Mouse (Mus musculus) limb, embryonic 11.5 days (tissue): Measurements from ENCODE around the gene Ndufb2. TPM values are rescaled to one million over a fixed set of nuclear protein-coding genes. Genes with fewer than 3 reads are reported as not detected.

Source experiments
- ATAC-seq: fragments of 200-750 bp; cut with Nextera tagmentation; 2 replicates; pipeline ENCODE4 v1.8.0; 2017; ENCODE audit warnings: low read depth; ENCODE audit not compliant: insufficient number of reproducible peaks, low FRiP score, low TSS enrichment
- DNase-seq: peaks from one replicate; pipeline ENCODE4 v3.0.0-alpha.2; 2015; ENCODE audit warnings: low spot score
- H3K27ac ChIP-seq: fragments of 300-500 bp; sonication (generic); replicated peaks from 2 replicates; pipeline ENCODE4 v1.5.1; 2014; ENCODE audit warnings: low read depth, mild to moderate bottlenecking, low read length
- H3K27me3 ChIP-seq: fragments of 300-500 bp; sonication (generic); 2 replicates; pipeline ENCODE4 v1.6.1; 2014; ENCODE audit warnings: mild to moderate bottlenecking, low read length, mixed read lengths; ENCODE audit not compliant: control insufficient read depth, insufficient read depth
- H3K36me3 ChIP-seq: fragments of 300-500 bp; sonication (generic); 2 replicates; pipeline ENCODE4 v1.6.1; 2014; ENCODE audit warnings: mild to moderate bottlenecking, low read length, moderate library complexity, mixed read lengths; ENCODE audit not compliant: control insufficient read depth, insufficient read depth
- H3K4me1 ChIP-seq: fragments of 300-500 bp; sonication (generic); 2 replicates; pipeline ENCODE4 v1.6.1; 2014; ENCODE audit warnings: low read length, mixed read lengths; ENCODE audit not compliant: control insufficient read depth, insufficient read depth
- H3K4me2 ChIP-seq: fragments of 300-500 bp; sonication (generic); 2 replicates; pipeline ENCODE4 v1.6.1; 2014; ENCODE audit warnings: low read depth, mild to moderate bottlenecking, moderate library complexity; ENCODE audit not compliant: severe bottlenecking
- H3K4me3 ChIP-seq: fragments of 300-500 bp; sonication (generic); 2 replicates; pipeline ENCODE4 v1.5.1; 2014; ENCODE audit warnings: low read depth, low read length
- H3K9ac ChIP-seq: fragments of 300-500 bp; sonication (generic); 2 replicates; pipeline ENCODE4 v1.6.1; 2014; ENCODE audit warnings: mild to moderate bottlenecking, low read length
- H3K9me3 ChIP-seq: fragments of 300-500 bp; sonication (generic); 2 replicates; pipeline ENCODE4 v1.6.1; 2016; ENCODE audit warnings: low read length; ENCODE audit not compliant: control insufficient read depth
- WGBS: fragments of 180-500 bp; shearing (Covaris S2); extraction: QIAGEN DNeasy Blood & Tissue Kit; methylation state at CpG from one replicate; pipeline ENCODE4 v1.1.7; 2014; 5-methylcytosine and 5-hydroxymethylcytosine counted together
- polyA plus RNA-seq: library from polyadenylated mRNA; unstranded; fragments of >200 nt; fragmentation: Nextera tagmentation; extraction: Ambion mirVana; gene quantifications from 2 replicates; pipeline ENCODE4 v1.2.1, GENCODE M21; 2014

The Ndufb2 gene
- polyA plus RNA-seq: 265 and 280 TPM in 2 replicates

DNA sequence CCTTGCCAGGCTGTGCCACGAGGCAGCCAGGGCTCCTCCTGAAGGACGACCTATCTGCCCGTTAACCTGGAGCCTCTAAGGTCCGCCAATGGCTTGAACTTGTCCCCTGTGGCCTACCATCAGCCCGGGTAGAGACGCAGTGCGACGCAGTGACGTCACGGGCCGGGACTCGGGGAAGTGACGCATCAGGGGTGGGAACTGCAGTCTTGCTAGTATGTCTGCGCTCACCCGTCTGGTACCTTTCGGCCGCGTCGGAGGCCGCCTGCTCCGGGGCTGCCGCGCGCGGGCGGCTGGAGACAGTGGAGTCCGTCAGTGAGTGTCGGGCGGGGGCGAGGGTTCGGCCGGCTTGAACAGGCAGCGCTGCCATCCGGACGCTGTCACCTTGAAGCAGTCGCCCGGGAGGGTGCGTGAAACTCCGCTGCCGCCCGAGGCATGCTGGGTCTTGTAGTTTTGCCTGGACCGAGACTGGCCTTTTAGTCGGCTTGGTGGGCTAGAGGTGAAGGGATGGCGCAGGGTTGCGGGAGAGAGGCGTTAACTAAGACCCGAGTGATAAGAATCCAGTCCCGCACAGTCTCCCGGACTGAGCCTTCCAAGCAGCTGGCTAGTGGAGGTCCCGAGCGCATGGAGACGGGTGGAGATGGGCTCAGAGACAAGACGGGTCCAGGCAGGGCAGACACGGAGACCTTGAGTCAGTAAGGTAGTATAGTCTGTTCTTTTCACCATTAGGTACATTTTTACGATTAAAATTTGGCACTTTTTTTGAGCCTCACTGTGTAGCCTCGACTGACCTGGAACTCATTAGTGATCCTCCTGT, at the start of gene Ndufb2:
Gene Ndufb2 (plus strand): TSS at position 174 of the 814 bp plus-strand sequence.
- WGBS: under 1% methylated on average over 56 of the region's 56 CpGs
- peaks cover 5% of the 10 kb centered on the region; the same call in 1 of the 2 replicates for H3K36me3 ChIP-seq

DNA sequence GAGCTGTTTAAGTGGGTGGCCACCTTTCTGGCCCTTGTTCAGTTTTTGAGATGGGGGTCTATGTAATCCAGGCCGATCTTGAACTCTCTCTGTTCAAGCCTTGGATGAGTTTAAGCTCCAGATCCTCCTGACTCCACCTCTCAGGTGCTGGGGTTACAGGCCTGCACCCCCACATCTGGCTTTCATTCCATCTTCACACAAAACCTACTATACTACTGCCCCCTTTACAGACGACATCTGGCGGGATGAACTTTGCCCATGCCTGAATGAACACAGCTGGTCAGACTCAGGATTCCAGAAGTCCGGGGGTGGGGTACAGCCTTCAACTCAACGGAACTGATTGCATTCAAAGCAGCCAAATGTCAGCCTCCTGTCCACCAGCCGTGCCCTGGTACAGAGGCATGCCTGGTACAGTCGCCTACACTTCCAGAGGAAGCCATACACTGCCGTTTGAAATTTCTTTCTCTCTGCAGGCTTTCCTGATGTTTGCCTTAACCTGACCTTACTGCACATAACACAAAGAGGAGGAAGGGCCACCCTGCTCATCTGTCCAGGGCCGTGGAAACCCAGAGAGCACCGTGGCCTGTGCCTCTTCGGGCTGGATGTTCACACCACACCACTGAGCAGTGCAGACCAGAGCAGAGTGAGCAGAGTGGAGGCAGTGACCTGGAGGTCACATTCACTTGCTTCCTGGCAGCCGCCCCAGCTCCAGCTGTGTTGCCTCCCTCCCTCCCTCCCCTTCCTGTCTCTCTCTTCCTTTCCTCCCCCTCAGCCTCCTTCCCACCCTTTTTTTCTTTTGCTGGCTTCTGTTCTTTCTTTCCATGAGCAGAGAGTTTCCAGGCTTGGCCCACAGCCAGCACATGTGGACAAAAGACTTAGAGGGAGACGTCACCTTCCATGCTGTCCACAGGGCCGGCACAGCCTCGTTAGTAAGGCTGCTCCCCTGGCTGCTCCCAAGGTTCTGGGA, 49.5 kb upstream of the Ndufb2 start:
- ATAC-seq (peak; percentile 80), DNase-seq (peak; percentile 78)
- Histone ChIP-seq H3K9me3 (no peaks in the 10 kb centered on the region), H3K4me3 (0 out of 2 replicates have a peak overlapping the region, but pooled peaks have one; percentile 2), H3K9ac (peak overlapping the region; percentile 50; the same call in 1 of the 2 replicates), H3K4me1 (peaks cover 61% of the 10 kb centered on the region), H3K4me2 (peak overlapping the region; percentile 25; the same call in 1 of the 2 replicates), H3K36me3 (no peaks in the 10 kb centered on the region), H3K27ac (peak overlapping the region; percentile 90), H3K27me3 (no peaks in the 10 kb centered on the region)
- WGBS: 10% methylated on average over 15 of the region's 15 CpGs

More for the DNA sequence above, at the start of gene Ndufb2:
- ATAC-seq (peak; percentile 98), DNase-seq (peak; percentile 99)
- Histone ChIP-seq H3K4me2 (peak within 1 kb of the TSS; percentile 84), H3K4me3 (peak within 1 kb of the TSS; percentile 81), H3K9ac (peak within 1 kb of the TSS; percentile 77), H3K27me3 (no peaks in the 10 kb centered on the region), H3K9me3 (no peaks in the 10 kb centered on the region), H3K27ac (no peak within 1 kb of the TSS; the same call in 1 of the 2 replicates), H3K4me1 (no peaks in the 10 kb centered on the region)

DNA sequence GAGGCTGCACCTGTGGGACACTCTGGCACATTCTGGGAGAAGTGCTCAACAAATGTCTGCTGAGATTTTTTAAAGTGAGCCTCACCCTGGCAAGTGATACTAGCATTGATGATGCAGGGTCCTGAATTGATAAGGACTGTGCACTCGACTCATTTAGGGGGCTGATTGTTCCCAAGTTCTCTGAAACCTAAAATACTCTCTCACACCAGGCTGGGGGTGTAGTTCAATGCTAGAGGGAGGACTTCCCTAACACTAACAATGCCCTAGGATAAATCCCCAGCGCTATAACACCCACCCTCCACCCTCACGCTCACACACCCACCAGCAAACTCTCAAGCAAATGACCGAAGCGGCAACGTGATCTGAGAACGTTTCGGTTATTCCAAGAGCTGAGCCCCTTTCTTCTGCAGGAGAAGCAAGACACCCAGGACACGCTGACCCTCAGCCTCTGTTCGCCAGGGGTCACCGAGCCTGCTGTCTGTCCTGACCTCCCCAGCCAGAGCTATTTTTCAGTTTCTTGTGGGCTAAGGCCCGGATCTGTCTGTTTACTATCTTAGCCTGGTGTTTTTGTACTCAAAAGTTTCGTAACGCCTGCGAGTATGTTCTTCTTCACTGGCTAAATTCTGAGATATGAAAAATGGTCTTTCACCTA, 48.5 kb upstream of the Ndufb2 start:
- H3K36me3 ChIP-seq: peaks cover 2% of the 10 kb centered on the region; the same call in 1 of the 2 replicates
- no peaks in the 10 kb centered on the region for H3K9me3 ChIP-seq
- 41% methylated on average over 15 of the region's 15 CpGs for WGBS
- H3K4me1 ChIP-seq: peaks cover 54% of the 10 kb centered on the region
- peak overlapping the region; percentile 90 for H3K27ac ChIP-seq
- H3K9ac ChIP-seq: peak overlapping the region; percentile 50
- no peak overlapping the region for H3K4me2 ChIP-seq
- no peak for DNase-seq
- H3K4me3 ChIP-seq: no peak overlapping the region
- no peak for ATAC-seq
- no peaks in the 10 kb centered on the region for H3K27me3 ChIP-seq

DNA sequence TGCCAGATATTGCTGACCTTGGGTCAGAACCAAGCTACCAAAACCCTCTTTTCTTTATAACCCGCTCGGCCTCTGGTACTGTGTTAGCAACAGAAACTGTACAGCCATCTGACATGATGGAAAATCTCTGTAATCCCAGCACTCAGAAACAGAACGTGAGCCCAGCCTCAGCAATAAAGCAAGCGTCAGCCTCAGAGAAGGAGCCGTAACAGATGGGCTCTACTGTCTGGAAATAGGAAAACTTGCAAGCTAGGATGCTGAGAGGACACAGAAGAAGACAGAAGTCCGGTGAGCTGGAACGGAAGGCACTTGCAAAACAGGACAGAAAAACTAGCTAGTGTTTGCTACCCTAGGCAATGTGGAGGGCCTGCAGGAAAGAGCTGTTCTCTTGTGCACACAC, 46.9 kb upstream of the Ndufb2 start:
- Histone ChIP-seq H3K4me1 (peaks cover 38% of the 10 kb centered on the region), H3K27ac (no peak overlapping the region)
- WGBS: 80% methylated on average over 7 of the region's 7 CpGs

DNA sequence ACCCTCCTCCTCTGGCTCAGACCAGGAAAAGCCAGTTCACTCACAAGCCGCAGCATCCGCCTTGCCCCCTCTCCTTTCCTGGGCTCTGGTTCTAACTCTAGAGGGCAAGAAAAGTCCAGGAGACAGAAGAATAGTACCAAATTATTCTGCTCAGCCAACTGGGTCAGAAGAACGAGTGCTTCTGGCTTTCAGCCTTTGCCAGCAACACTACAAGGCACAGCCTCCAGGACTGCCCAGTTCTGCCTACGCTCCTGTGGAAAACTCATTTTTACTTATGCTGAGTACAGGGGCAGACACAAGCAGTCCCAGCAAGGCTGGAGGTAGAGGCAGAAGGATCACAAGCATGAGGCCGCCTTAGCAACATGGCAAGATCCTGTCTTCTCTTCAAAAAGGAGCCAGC, 44.3 kb upstream of the Ndufb2 start:
- 79% methylated on average over 5 of the region's 5 CpGs for WGBS
- no peaks in the 10 kb centered on the region for H3K9me3 ChIP-seq
- H3K4me1 ChIP-seq: peaks cover 25% of the 10 kb centered on the region
- DNase-seq (no peak), ATAC-seq (no peak)
- peaks cover 4% of the 10 kb centered on the region for H3K36me3 ChIP-seq
- H3K4me2 ChIP-seq: no peak overlapping the region
- H3K9ac ChIP-seq: no peak overlapping the region
- H3K27ac ChIP-seq: no peak overlapping the region
- H3K4me3 ChIP-seq: no peak overlapping the region
- no peaks in the 10 kb centered on the region for H3K27me3 ChIP-seq

More for the DNA sequence above, 46.9 kb upstream of the Ndufb2 start:
- Histone ChIP-seq H3K4me2 (no peak overlapping the region), H3K9me3 (no peaks in the 10 kb centered on the region), H3K27me3 (no peaks in the 10 kb centered on the region), H3K4me3 (no peak overlapping the region), H3K36me3 (peaks cover 2% of the 10 kb centered on the region; the same call in 1 of the 2 replicates), H3K9ac (no peak overlapping the region)
- DNase-seq (no peak), ATAC-seq (no peak)

DNA sequence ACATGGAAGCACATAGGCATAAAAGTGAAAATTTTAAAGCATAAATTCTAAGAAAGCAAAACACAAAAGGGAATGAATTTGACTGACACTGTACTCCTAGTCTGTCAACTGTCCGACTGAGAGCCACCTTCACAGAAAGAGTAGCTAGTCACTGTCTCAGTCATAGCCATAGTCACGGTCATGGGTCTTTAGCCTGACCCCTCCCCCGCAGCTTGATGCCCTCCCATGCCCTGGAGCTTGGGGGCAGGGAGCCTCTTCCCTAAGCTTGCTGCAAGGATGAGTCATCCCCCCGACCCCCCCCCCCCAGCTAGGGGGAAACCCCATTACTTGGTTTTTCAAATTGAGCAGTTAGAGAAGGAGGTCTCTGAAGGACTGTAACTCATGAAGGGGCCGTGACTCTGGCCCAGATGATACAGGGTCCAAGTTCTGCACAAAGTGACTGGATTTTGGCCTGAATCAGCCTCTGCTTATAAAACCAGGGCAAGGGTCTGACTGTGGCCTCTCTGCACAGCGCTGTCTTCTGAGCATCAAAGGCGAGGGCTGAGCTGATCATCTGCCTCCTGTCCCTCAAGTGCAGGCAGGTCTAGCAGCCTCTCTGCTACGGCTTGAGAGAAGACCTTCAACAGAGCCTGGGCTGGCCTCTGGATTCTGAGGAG, 40.3 kb upstream of the Ndufb2 start:
- peaks cover 4% of the 10 kb centered on the region for H3K36me3 ChIP-seq
- no peaks in the 10 kb centered on the region for H3K9me3 ChIP-seq
- no peak overlapping the region for H3K27ac ChIP-seq
- H3K9ac ChIP-seq: no peak overlapping the region
- H3K4me1 ChIP-seq: peaks cover 12% of the 10 kb centered on the region
- no peaks in the 10 kb centered on the region for H3K27me3 ChIP-seq
- WGBS: 70% methylated on average over 8 of the region's 8 CpGs
- H3K4me2 ChIP-seq: no peak overlapping the region
- no peak for DNase-seq
- no peak overlapping the region for H3K4me3 ChIP-seq
- ATAC-seq: no peak

DNA sequence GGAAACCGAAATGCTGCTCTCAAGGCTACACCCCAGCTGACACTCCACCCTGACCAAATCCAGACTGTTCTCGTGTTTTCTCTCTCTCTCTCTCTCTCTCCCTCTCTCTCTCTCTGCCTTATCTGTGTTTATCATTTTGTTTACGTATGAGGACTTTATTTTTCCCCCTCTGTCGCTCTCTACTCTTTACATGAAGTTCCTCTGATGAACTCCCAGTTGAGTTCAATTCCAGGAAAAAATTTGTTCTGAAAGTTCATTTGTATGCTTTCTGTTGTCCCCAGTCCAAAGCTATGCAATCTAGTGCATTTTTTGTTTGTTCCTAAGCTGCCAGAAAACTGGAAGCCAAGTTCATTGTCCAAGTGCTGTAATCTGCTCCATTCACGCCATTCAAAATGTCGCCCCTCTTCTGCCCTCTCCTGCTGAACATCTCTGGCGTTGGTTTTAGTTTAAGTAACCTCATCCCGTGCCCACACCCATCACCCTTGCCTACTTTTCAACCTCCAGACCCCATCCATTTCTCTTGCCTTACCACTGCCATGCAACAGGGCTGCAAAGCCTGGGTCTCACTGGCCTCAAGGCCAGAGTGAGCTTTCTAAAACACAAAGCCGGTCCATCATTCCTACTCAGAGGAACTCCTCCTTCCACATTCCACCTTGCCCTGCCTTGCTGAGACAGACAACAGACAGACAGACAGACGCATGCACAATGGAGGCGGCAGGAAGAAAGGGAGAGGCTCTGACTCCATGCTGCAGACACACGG, 37.3 kb upstream of the Ndufb2 start:
- H3K9ac ChIP-seq: no peak overlapping the region; the same call in 1 of the 2 replicates
- H3K4me1 ChIP-seq: peaks cover 22% of the 10 kb centered on the region
- ATAC-seq (no peak), DNase-seq (no peak)
- no peaks in the 10 kb centered on the region for H3K27me3 ChIP-seq
- no peak overlapping the region for H3K4me2 ChIP-seq
- H3K9me3 ChIP-seq: no peaks in the 10 kb centered on the region
- peaks cover 2% of the 10 kb centered on the region; the same call in 1 of the 2 replicates for H3K36me3 ChIP-seq
- H3K27ac ChIP-seq: no peak overlapping the region
- 81% methylated on average over 12 of the region's 12 CpGs for WGBS
- no peak overlapping the region for H3K4me3 ChIP-seq
